Mouse (Mus musculus) liver, embryonic 13.5 days (tissue): ENCODE data around the gene Olfr452. TPM values are rescaled to one million over a fixed set of nuclear protein-coding genes. Genes with fewer than 3 reads are reported as not detected.

Experiments used
- polyA plus RNA-seq: library from polyadenylated mRNA; unstranded; fragments of >200 nt; fragmentation: Nextera tagmentation; extraction: Ambion mirVana; gene quantifications from 2 replicates; pipeline ENCODE4 v1.2.1, GENCODE M21; 2015

The Olfr452 gene
- polyA plus RNA-seq, 1 experiment from 2014 or later = not detected

Other genes starting within 250 kb of the Olfr452 start
- not detected in 2 replicates for gene Olfr455, start 237.5 kb upstream of the Olfr452 start, polyA plus RNA-seq
- gene Tcaf3, start 187.4 kb upstream of the Olfr452 start, polyA plus RNA-seq = not detected in 2 replicates
- 0.24 and 0.27 TPM in 2 replicates for gene Tcaf2, start 139.8 kb upstream of the Olfr452 start, polyA plus RNA-seq
- 6.0 and 7.8 TPM in 2 replicates for gene Tcaf1, start 75.0 kb upstream of the Olfr452 start, polyA plus RNA-seq
- gene Olfr453, start 45.7 kb upstream of the Olfr452 start, polyA plus RNA-seq = not detected in 2 replicates
- not detected in 2 replicates for gene Olfr38, start 28.7 kb upstream of the Olfr452 start, polyA plus RNA-seq
- gene Olfr450, start 26.8 kb downstream of the Olfr452 start, polyA plus RNA-seq = not detected in 2 replicates
- gene Olfr449, start 49.3 kb downstream of the Olfr452 start, polyA plus RNA-seq = not detected in 2 replicates
- gene Olfr448, start 105.3 kb downstream of the Olfr452 start, polyA plus RNA-seq = not detected in 2 replicates
- not detected in 2 replicates for gene Olfr447, start 123.8 kb downstream of the Olfr452 start, polyA plus RNA-seq
- not detected in 2 replicates for gene Olfr446, start 136.3 kb downstream of the Olfr452 start, polyA plus RNA-seq
- gene Olfr444, start 164.0 kb downstream of the Olfr452 start, polyA plus RNA-seq = not detected in 2 replicates